Mouse (Mus musculus) intestine, postnatal 0 days (tissue): ENCODE data around the gene Mapk9. TPM values are rescaled to one million over a fixed set of nuclear protein-coding genes. Genes with fewer than 3 reads are reported as not detected.

ENCODE experiments used
- ATAC-seq: fragments of 200-750 bp; cut with Nextera tagmentation; 2 replicates; pipeline ENCODE4 v1.8.0; 2017; ENCODE audit warnings: mild to moderate bottlenecking, moderate TSS enrichment, moderate library complexity
- H3K27ac ChIP-seq: fragments of 300-500 bp; sonication (generic); 2 replicates; pipeline ENCODE4 v1.5.1; 2014; ENCODE audit warnings: mild to moderate bottlenecking, low read depth, low read length, moderate library complexity
- H3K27me3 ChIP-seq: fragments of 300-500 bp; sonication (generic); replicated peaks from 2 replicates; pipeline ENCODE4 v1.6.1; 2014; ENCODE audit warnings: low read length, mixed read lengths; ENCODE audit not compliant: control insufficient read depth, insufficient read depth
- H3K36me3 ChIP-seq: fragments of 300-500 bp; sonication (generic); 2 replicates; pipeline ENCODE4 v1.6.1; 2014; ENCODE audit warnings: mild to moderate bottlenecking, moderate library complexity; ENCODE audit not compliant: control insufficient read depth, insufficient read depth
- H3K4me1 ChIP-seq: fragments of 300-500 bp; sonication (generic); replicated peaks from 2 replicates; pipeline ENCODE4 v1.6.1; 2014; ENCODE audit warnings: antibody characterized with exemption, low read length, mixed read lengths; ENCODE audit not compliant: control insufficient read depth, insufficient read depth
- H3K4me2 ChIP-seq: fragments of 300-500 bp; sonication (generic); replicated peaks from 2 replicates; pipeline ENCODE4 v1.6.1; 2014; ENCODE audit warnings: low read depth, mild to moderate bottlenecking, moderate library complexity
- H3K4me3 ChIP-seq: fragments of 300-500 bp; sonication (generic); 2 replicates; pipeline ENCODE4 v1.5.1; 2014; ENCODE audit warnings: low read depth, low read length
- H3K9ac ChIP-seq: fragments of 300-500 bp; sonication (generic); 2 replicates; pipeline ENCODE4 v1.6.1; 2014; ENCODE audit warnings: mild to moderate bottlenecking, low read depth, low read length
- H3K9me3 ChIP-seq: fragments of 300-500 bp; sonication (generic); 2 replicates; pipeline ENCODE4 v1.6.1; 2016; ENCODE audit warnings: mixed run types; ENCODE audit not compliant: control insufficient read depth
- CTCF ChIP-seq: sonication (generic); IDR thresholded peaks from 2 replicates; pipeline ENCODE4 v1.5.1; 2016; ENCODE audit warnings: low read depth, mild to moderate bottlenecking, control low read depth, antibody characterized with exemption, moderate library complexity
- WGBS: fragments of 180-500 bp; shearing (Covaris S2); extraction: QIAGEN DNeasy Blood & Tissue Kit; methylation state at CpG from one replicate; pipeline ENCODE4 v1.1.7; 2014; 5-methylcytosine and 5-hydroxymethylcytosine counted together
- polyA plus RNA-seq: library from polyadenylated mRNA; unstranded; fragments of >200 nt; fragmentation: Nextera tagmentation; extraction: Ambion mirVana; gene quantifications from 2 replicates; pipeline ENCODE4 v1.2.1, GENCODE M21; 2015

The Mapk9 gene
- polyA plus RNA-seq, 1 experiment from 2014 or later: 22.0 TPM

DNA sequence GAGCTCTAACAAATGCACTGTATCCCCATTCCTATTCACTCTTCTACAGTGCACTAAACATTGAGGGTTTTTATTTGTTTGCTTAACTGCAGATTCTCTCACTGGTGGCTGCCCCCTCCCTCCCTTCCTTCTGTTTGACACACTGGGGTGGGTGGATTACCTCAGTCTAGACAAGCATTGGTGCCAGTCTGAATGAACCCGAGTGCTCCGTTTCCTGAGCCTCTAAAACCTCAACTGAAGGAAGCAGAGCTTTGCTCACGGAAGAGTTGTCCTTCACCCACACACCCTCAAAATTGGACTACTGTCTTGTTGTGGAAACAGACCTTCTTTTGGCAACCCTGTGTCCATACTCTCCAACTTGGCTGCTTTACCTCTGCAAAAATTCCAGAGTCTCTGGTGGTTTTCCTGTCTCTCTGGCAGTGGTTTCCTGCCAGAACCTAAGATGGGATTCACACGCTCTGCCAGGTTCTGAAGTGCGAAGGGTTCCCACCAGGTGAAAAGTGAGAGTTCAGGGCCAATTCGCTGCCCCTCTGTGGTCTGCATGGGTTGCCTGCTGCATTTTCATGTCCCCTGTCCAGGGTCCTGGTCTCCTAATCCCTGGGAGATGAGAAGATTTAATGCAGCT, 49.5 kb downstream of the Mapk9 start:
- no peak overlapping the region for H3K4me3 ChIP-seq
- no peak for TF ChIP-seq CTCF
- 38% methylated on average over 6 of the region's 6 CpGs for WGBS
- H3K9me3 ChIP-seq: no peaks in the 10 kb centered on the region
- no peak overlapping the region for H3K9ac ChIP-seq
- no peaks in the 10 kb centered on the region for H3K36me3 ChIP-seq
- no peak for ATAC-seq
- H3K27me3 ChIP-seq: peaks cover 10% of the 10 kb centered on the region
- H3K4me2 ChIP-seq: no peak overlapping the region
- H3K4me1 ChIP-seq: no peaks in the 10 kb centered on the region; the same call in 1 of the 2 replicates
- no peak overlapping the region for H3K27ac ChIP-seq

DNA sequence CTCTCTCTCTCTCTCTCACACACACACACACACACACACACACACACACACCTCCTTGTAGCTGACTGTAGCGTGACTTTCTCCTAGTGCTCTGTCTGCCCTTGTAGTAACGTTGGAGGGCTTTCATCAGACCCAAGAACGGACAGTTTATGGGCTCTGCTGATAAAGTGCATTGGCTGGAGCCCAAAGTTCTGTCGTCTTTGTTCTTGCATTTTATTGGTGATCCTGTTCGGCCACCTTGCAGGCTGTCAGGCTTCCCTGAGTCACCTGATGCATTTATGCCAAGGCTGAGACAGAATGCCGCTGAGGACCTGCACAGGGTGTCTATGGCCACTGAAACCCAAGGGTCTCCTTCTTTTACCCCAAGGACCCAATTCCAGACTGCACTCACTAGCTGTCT, 53.5 kb downstream of the Mapk9 start:
- Histone ChIP-seq H3K27me3 (peaks cover 30% of the 10 kb centered on the region), H3K9ac (no peak overlapping the region), H3K27ac (no peak overlapping the region), H3K4me3 (no peak overlapping the region), H3K4me2 (no peak overlapping the region), H3K9me3 (no peaks in the 10 kb centered on the region), H3K36me3 (no peaks in the 10 kb centered on the region), H3K4me1 (no peaks in the 10 kb centered on the region; the same call in 1 of the 2 replicates)
- ATAC-seq: no peak
- WGBS: 28% methylated on average over 6 of the region's 6 CpGs
- no peak for TF ChIP-seq CTCF

DNA sequence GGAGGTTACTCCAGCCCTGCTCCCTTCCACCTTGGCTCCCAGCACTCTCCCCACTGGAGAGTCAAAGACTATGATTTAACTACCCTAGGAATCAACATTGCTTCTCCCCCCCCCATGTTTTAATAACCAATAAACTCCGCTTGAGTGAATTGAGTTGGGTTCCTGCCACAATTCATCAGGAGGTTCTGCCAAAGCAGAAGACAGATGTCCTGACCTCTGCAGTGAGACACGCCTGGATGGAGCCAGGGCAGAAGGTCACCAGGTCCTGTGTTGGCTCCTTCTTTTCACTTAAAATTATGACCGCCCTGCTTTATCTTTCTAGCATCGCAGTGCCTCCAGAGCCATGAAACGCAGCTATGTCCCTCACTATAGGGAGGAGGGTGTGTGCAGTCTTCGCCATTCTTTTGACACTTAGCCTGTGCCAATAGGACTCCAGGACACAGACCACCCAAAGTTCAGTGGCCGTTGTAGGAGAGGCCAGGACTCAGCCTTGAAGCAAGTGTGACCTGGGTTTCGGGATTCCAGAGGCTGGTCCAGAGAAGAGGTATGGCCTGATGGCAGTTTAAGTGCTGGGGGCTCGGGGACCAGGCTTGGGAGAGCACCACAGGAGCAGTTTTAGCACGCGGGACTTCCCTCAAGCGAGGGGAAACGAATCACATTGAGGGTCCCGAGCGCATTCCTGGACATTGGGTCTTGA, 54.6 kb downstream of the Mapk9 start:
- TF ChIP-seq CTCF: no peak

DNA sequence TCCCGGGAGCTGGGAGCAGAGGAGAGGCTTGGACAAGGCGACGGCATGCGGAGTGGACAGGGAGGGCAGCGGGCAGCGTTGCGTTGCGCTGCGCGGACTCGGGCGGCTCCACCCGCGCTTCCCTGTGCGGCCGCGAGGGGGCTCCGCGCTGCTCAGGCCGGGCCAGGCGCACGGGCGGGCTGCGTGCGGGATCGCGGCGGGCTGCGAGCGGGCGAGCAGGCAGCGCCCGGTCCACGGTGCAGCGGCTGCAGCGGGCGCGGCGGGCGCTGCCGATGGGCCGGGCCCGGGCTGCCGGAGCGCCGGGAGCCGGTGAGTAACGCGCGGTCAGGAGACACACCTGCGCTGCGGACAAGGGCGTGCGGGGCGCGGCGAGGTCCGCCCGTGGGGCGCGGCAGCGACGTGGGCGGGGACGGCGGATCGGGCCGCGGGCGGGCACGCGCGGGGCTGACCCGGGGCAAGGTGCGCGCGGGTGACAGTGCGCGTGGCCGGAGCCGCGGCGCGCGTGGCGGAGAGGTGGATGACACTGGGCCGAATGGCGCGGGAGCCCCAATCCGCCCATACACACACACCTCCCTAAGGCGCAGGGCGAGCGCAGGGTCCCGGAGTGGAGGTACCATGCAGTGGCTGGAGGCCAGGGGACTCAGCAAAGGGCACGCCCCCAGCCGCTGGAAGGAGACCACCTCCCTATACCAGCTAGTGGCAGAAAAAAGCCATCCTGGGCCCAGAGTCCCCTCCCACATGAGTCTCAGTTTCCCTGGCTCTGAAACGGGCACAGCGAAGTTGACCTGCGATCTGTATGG, 55.3 kb downstream of the Mapk9 start, which contains the start of gene Rasgef1c:
TSS of gene Rasgef1c (plus strand) at position 177 of the 800 bp plus-strand sequence.
- ATAC-seq: peak; percentile 87
- Histone ChIP-seq H3K27ac (no peak within 1 kb of the TSS), H3K4me2 (peak within 1 kb of the TSS; percentile 99), H3K9me3 (no peaks in the 10 kb centered on the region), H3K27me3 (peaks cover 30% of the 10 kb centered on the region), H3K9ac (peak within 1 kb of the TSS; percentile 42; the same call in 1 of the 2 replicates), H3K4me3 (peak within 1 kb of the TSS; percentile 54), H3K4me1 (no peaks in the 10 kb centered on the region; the same call in 1 of the 2 replicates), H3K36me3 (no peaks in the 10 kb centered on the region)
- peak; percentile 73 for TF ChIP-seq CTCF
- WGBS: 3% methylated on average over 90 of the region's 99 CpGs

More for the DNA sequence above, 54.6 kb downstream of the Mapk9 start:
- no peaks in the 10 kb centered on the region for H3K9me3 ChIP-seq
- peak overlapping the region; percentile 54 for H3K4me3 ChIP-seq
- peaks cover 30% of the 10 kb centered on the region for H3K27me3 ChIP-seq
- no peak overlapping the region for H3K27ac ChIP-seq
- 19% methylated on average over 15 of the region's 15 CpGs for WGBS
- H3K4me2 ChIP-seq: peak overlapping the region; percentile 99
- H3K9ac ChIP-seq: no peak overlapping the region
- H3K4me1 ChIP-seq: no peaks in the 10 kb centered on the region; the same call in 1 of the 2 replicates
- no peaks in the 10 kb centered on the region for H3K36me3 ChIP-seq
- ATAC-seq: no peak

DNA sequence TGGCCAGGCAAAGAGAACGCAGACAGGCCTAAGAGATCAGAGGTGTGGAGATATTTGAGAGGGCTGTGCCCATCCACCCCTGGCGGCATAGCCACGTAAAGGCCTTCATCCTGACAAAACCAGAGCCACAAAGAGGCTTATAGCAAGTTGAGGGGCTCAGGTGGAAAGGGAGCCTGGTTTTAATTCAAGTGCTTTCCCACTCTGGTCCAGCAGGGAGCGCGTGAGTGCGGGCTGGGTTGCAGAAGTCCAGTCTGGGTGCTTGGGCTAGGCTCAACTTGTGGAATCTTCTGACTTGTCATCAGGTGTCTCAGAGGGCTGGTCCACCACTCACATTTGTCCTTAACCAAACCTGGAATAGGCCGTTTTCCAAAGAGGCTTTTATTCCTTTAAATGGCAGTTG, 56.8 kb downstream of the Mapk9 start:
- Histone ChIP-seq H3K4me3 (no peak overlapping the region), H3K27me3 (peaks cover 30% of the 10 kb centered on the region), H3K4me2 (no peak overlapping the region), H3K9me3 (no peaks in the 10 kb centered on the region), H3K36me3 (no peaks in the 10 kb centered on the region), H3K9ac (no peak overlapping the region), H3K4me1 (no peaks in the 10 kb centered on the region; the same call in 1 of the 2 replicates), H3K27ac (no peak overlapping the region)
- WGBS: 19% methylated on average over 7 of the region's 7 CpGs
- peak; percentile 84 for TF ChIP-seq CTCF
- ATAC-seq: no peak

GRCm38 (mm10) chr11:49918521-49919180, 72.1 kb downstream of the Mapk9 start:
- H3K9me3 ChIP-seq: no peaks in the 10 kb centered on the region
- no peaks in the 10 kb centered on the region for H3K36me3 ChIP-seq
- no peak for ATAC-seq
- no peak for TF ChIP-seq CTCF
- no peak overlapping the region for H3K4me2 ChIP-seq
- no peaks in the 10 kb centered on the region for H3K4me1 ChIP-seq
- H3K27ac ChIP-seq: no peak overlapping the region
- H3K4me3 ChIP-seq: no peak overlapping the region
- WGBS: 72% methylated on average over 15 of the region's 15 CpGs
- H3K9ac ChIP-seq: no peak overlapping the region
- no peaks in the 10 kb centered on the region for H3K27me3 ChIP-seq
